Mouse (Mus musculus) mouse trophoblast stem cell (cell line): ENCODE data around the gene Lbr.
"Not testable (repeated sequence)": the region's sequence is repeated elsewhere in the genome, so short reads cannot be mapped to it uniquely, and the experiment has no call there.

Experiments
- in situ Hi-C, 2 experiments: fragments of 300-500 bp; cut with MseI, MboI; formaldehyde crosslinking; loops; 2 replicates in 1 of 2; 3 replicates in 1 of 2; pipeline ENCODE4 v1.15.1; 2025

Lbr gene

GRCm38 (mm10) chr1:181782600-181782999, 60.2 kb downstream of the Lbr start:
- in situ Hi-C loops: not testable (repeated sequence)

GRCm38 (mm10) chr1:181776541-181776940, 66.3 kb downstream of the Lbr start:
- in situ Hi-C loops: no loop called here

- in situ Hi-C loops: no loop called here
Observed at GRCm38 (mm10) chr1:181771871-181772270, 71.0 kb downstream of the Lbr start.

GRCm38 (mm10) chr1:181769392-181769791, 73.5 kb downstream of the Lbr start:
- in situ Hi-C loops: no loop called here
